Mouse (Mus musculus): ENCODE data around the gene Zbtb20. TPM values are rescaled to one million over a fixed set of nuclear protein-coding genes. Genes with fewer than 3 reads are reported as not detected.

Gene Zbtb20
- polyA plus RNA-seq, 1 experiment from 2014 or later: 6.6 TPM

GRCm38 (mm10) chr16:43029243-43029642, 153.6 kb downstream of the Zbtb20 start:
- Histone ChIP-seq H3K27ac (ENCODE audit: low read depth, low read length) (no peak overlapping the region), H3K9me3 (ENCODE audit: control insufficient read depth, low read length) (no peaks in the 10 kb centered on the region), H3K4me1 (replicated peaks; ENCODE audit: control insufficient read depth, insufficient read depth, low read length) (no peaks in the 10 kb centered on the region), H3K36me3 (ENCODE audit: control insufficient read depth, insufficient read depth, low read length) (no peaks in the 10 kb centered on the region), H3K27me3 (replicated peaks; ENCODE audit: control insufficient read depth, insufficient read depth, low read length) (no peaks in the 10 kb centered on the region), H3K4me3 (ENCODE audit: low read depth, low read length) (no peak overlapping the region), H3K4me2 (no peak overlapping the region), H3K9ac (ENCODE audit: low read depth, low read length) (no peak overlapping the region)
- ATAC-seq (replicated peaks; ENCODE audit: low FRiP score) (no peak), DNase-seq (ENCODE audit: low spot score) (no peak)
- WGBS: 54% methylated on average over 3 of the region's 3 CpGs

- Histone ChIP-seq H3K4me1 (replicated peaks; ENCODE audit: control insufficient read depth, insufficient read depth, low read length) (no peaks in the 10 kb centered on the region), H3K9me3 (ENCODE audit: control insufficient read depth, low read length) (no peaks in the 10 kb centered on the region), H3K36me3 (ENCODE audit: control insufficient read depth, insufficient read depth, low read length) (no peaks in the 10 kb centered on the region), H3K4me2 (no peak overlapping the region), H3K27me3 (replicated peaks; ENCODE audit: control insufficient read depth, insufficient read depth, low read length) (no peaks in the 10 kb centered on the region), H3K27ac (ENCODE audit: low read depth, low read length) (no peak overlapping the region), H3K4me3 (ENCODE audit: low read depth, low read length) (no peak overlapping the region), H3K9ac (ENCODE audit: low read depth, low read length) (no peak overlapping the region)
- ATAC-seq (replicated peaks; ENCODE audit: low FRiP score) (no peak), DNase-seq (ENCODE audit: low spot score) (no peak)
- 59% methylated on average over 6 of the region's 6 CpGs for WGBS
These were observed 160.0 kb downstream of the Zbtb20 start for GRCm38 (mm10) chr16:43035709-43036108.

GRCm38 (mm10) chr16:43036510-43036909, 160.8 kb downstream of the Zbtb20 start:
- DNase-seq (ENCODE audit: low spot score) (no peak), ATAC-seq (replicated peaks; ENCODE audit: low FRiP score) (no peak)
- no peaks in the 10 kb centered on the region for H3K4me1 ChIP-seq (replicated peaks; ENCODE audit: control insufficient read depth, insufficient read depth, low read length)
- no peaks in the 10 kb centered on the region for H3K36me3 ChIP-seq (ENCODE audit: control insufficient read depth, insufficient read depth, low read length)
- no peak overlapping the region for H3K27ac ChIP-seq (ENCODE audit: low read depth, low read length)
- no peak overlapping the region for H3K4me3 ChIP-seq (ENCODE audit: low read depth, low read length)
- H3K9me3 ChIP-seq (ENCODE audit: control insufficient read depth, low read length): no peaks in the 10 kb centered on the region
- no peak overlapping the region for H3K9ac ChIP-seq (ENCODE audit: low read depth, low read length)
- H3K27me3 ChIP-seq (replicated peaks; ENCODE audit: control insufficient read depth, insufficient read depth, low read length): no peaks in the 10 kb centered on the region
- H3K4me2 ChIP-seq: no peak overlapping the region
- WGBS: 74% methylated on average over 5 of the region's 5 CpGs

DNA sequence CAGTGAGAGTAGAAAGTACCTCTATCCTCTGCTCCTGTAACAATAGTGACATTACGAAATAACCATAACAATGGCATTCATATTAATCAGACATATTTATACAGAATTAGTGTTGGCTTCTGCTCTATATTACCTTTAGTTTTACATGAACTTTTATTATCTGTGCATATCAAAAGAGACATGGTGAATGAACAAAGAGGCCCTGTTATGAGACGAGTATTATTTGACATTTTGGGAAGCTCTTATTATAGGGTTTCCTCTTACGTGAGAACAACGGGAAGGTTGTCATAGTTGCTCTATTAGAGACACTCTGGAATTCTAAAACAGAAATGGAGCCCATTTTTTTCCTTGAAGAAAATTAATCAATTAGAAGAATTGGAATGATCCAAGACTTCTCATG, 161.6 kb downstream of the Zbtb20 start:
- ATAC-seq (replicated peaks; ENCODE audit: low FRiP score): no peak
- no peak overlapping the region for H3K4me2 ChIP-seq
- H3K4me1 ChIP-seq (replicated peaks; ENCODE audit: control insufficient read depth, insufficient read depth, low read length): no peaks in the 10 kb centered on the region
- no peak overlapping the region for H3K9ac ChIP-seq (ENCODE audit: low read depth, low read length)
- H3K4me3 ChIP-seq (ENCODE audit: low read depth, low read length): no peak overlapping the region
- DNase-seq (ENCODE audit: low spot score): no peak
- H3K36me3 ChIP-seq (ENCODE audit: control insufficient read depth, insufficient read depth, low read length): no peaks in the 10 kb centered on the region
- H3K9me3 ChIP-seq (ENCODE audit: control insufficient read depth, low read length): no peaks in the 10 kb centered on the region
- 85% methylated on average over 4 of the region's 4 CpGs for WGBS
- no peaks in the 10 kb centered on the region for H3K27me3 ChIP-seq (replicated peaks; ENCODE audit: control insufficient read depth, insufficient read depth, low read length)
- H3K27ac ChIP-seq (ENCODE audit: low read depth, low read length): no peak overlapping the region

GRCm38 (mm10) chr16:43045611-43046010, 169.9 kb downstream of the Zbtb20 start:
- H3K36me3 ChIP-seq (ENCODE audit: control insufficient read depth, insufficient read depth, low read length): no peaks in the 10 kb centered on the region
- H3K27me3 ChIP-seq (replicated peaks; ENCODE audit: control insufficient read depth, insufficient read depth, low read length): no peaks in the 10 kb centered on the region
- H3K4me2 ChIP-seq: no peak overlapping the region
- no peaks in the 10 kb centered on the region for H3K4me1 ChIP-seq (replicated peaks; ENCODE audit: control insufficient read depth, insufficient read depth, low read length)
- ATAC-seq (replicated peaks; ENCODE audit: low FRiP score) (no peak), DNase-seq (ENCODE audit: low spot score) (no peak)
- no peaks in the 10 kb centered on the region for H3K9me3 ChIP-seq (ENCODE audit: control insufficient read depth, low read length)
- no peak overlapping the region for H3K27ac ChIP-seq (ENCODE audit: low read depth, low read length)
- H3K9ac ChIP-seq (ENCODE audit: low read depth, low read length): no peak overlapping the region
- H3K4me3 ChIP-seq (ENCODE audit: low read depth, low read length): no peak overlapping the region

DNA sequence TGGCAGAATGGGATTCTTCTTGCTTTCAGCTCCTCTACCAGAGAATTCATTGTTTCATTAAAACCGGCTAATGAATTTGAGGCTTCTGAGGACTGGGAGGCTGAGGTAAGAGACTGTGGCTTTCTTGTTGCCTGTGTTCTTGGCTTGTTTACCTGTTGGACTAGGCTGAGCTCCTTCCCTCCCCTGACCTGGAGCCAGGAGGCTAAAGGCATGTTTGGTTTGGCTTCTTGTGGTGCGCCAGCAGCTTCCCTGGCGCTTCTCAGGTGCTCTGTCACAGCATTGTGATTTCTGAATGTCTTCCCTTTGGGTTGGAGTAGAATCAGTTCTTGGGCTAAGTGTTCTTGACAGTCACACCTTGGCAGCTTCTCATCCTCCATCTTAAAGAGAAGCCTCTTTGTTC, 171.0 kb downstream of the Zbtb20 start:
- WGBS: 83% methylated on average over 3 of the region's 3 CpGs
- Histone ChIP-seq H3K4me3 (ENCODE audit: low read depth, low read length) (no peak overlapping the region), H3K9ac (ENCODE audit: low read depth, low read length) (no peak overlapping the region), H3K27ac (ENCODE audit: low read depth, low read length) (no peak overlapping the region), H3K9me3 (ENCODE audit: control insufficient read depth, low read length) (no peaks in the 10 kb centered on the region), H3K4me2 (no peak overlapping the region), H3K4me1 (replicated peaks; ENCODE audit: control insufficient read depth, insufficient read depth, low read length) (no peaks in the 10 kb centered on the region), H3K27me3 (replicated peaks; ENCODE audit: control insufficient read depth, insufficient read depth, low read length) (no peaks in the 10 kb centered on the region), H3K36me3 (ENCODE audit: control insufficient read depth, insufficient read depth, low read length) (no peaks in the 10 kb centered on the region)
- DNase-seq (ENCODE audit: low spot score) (no peak), ATAC-seq (replicated peaks; ENCODE audit: low FRiP score) (no peak)

- no peak for DNase-seq (ENCODE audit: low spot score)
- H3K27ac ChIP-seq (ENCODE audit: low read depth, low read length): no peak overlapping the region
- H3K4me2 ChIP-seq: no peak overlapping the region
- 76% methylated on average over 3 of the region's 3 CpGs for WGBS
- H3K4me1 ChIP-seq (replicated peaks; ENCODE audit: control insufficient read depth, insufficient read depth, low read length): no peaks in the 10 kb centered on the region
- ATAC-seq (replicated peaks; ENCODE audit: low FRiP score): peak; percentile 60; the same call in 1 of the 2 replicates
- no peak overlapping the region for H3K4me3 ChIP-seq (ENCODE audit: low read depth, low read length)
- H3K9ac ChIP-seq (ENCODE audit: low read depth, low read length): no peak overlapping the region
- no peaks in the 10 kb centered on the region for H3K36me3 ChIP-seq (ENCODE audit: control insufficient read depth, insufficient read depth, low read length)
- no peaks in the 10 kb centered on the region for H3K27me3 ChIP-seq (replicated peaks; ENCODE audit: control insufficient read depth, insufficient read depth, low read length)
- no peaks in the 10 kb centered on the region for H3K9me3 ChIP-seq (ENCODE audit: control insufficient read depth, low read length)
These were observed 194.1 kb downstream of the Zbtb20 start for GRCm38 (mm10) chr16:43069666-43070295.

- no peaks in the 10 kb centered on the region for H3K27me3 ChIP-seq (replicated peaks; ENCODE audit: control insufficient read depth, insufficient read depth, low read length)
- no peak overlapping the region for H3K4me3 ChIP-seq (ENCODE audit: low read depth, low read length)
- no peaks in the 10 kb centered on the region for H3K36me3 ChIP-seq (ENCODE audit: control insufficient read depth, insufficient read depth, low read length)
- DNase-seq (ENCODE audit: low spot score): no peak
- ATAC-seq (replicated peaks; ENCODE audit: low FRiP score): no peak
- no peaks in the 10 kb centered on the region for H3K4me1 ChIP-seq (replicated peaks; ENCODE audit: control insufficient read depth, insufficient read depth, low read length)
- H3K9ac ChIP-seq (ENCODE audit: low read depth, low read length): no peak overlapping the region
- 88% methylated on average over 3 of the region's 3 CpGs for WGBS
- no peak overlapping the region for H3K27ac ChIP-seq (ENCODE audit: low read depth, low read length)
- no peak overlapping the region for H3K4me2 ChIP-seq
- no peaks in the 10 kb centered on the region for H3K9me3 ChIP-seq (ENCODE audit: control insufficient read depth, low read length)
These were observed 196.2 kb downstream of the Zbtb20 start for GRCm38 (mm10) chr16:43071875-43072274.

GRCm38 (mm10) chr16:43072818-43073594, 197.3 kb downstream of the Zbtb20 start:
- ATAC-seq (replicated peaks; ENCODE audit: low FRiP score): no peak

More at GRCm38 (mm10) chr16:43072818-43073594, 197.3 kb downstream of the Zbtb20 start:
- H3K27ac ChIP-seq (ENCODE audit: low read depth, low read length): no peak overlapping the region
- no peak overlapping the region for H3K4me3 ChIP-seq (ENCODE audit: low read depth, low read length)
- DNase-seq (ENCODE audit: low spot score): no peak
- no peaks in the 10 kb centered on the region for H3K36me3 ChIP-seq (ENCODE audit: control insufficient read depth, insufficient read depth, low read length)
- WGBS: 82% methylated on average over 5 of the region's 5 CpGs
- no peak overlapping the region for H3K4me2 ChIP-seq
- H3K4me1 ChIP-seq (replicated peaks; ENCODE audit: control insufficient read depth, insufficient read depth, low read length): no peaks in the 10 kb centered on the region
- H3K9ac ChIP-seq (ENCODE audit: low read depth, low read length): no peak overlapping the region
- no peaks in the 10 kb centered on the region for H3K27me3 ChIP-seq (replicated peaks; ENCODE audit: control insufficient read depth, insufficient read depth, low read length)
- no peaks in the 10 kb centered on the region for H3K9me3 ChIP-seq (ENCODE audit: control insufficient read depth, low read length)

Measured in liver, embryonic 11.5 days (tissue).